Mouse (Mus musculus) MEL (cell line): ENCODE measurements around the gene Msi2.

ENCODE experiments used
- CTCF ChIP-seq, 3 experiments: IDR thresholded peaks in 2 of 3; conservative IDR thresholded peaks in 1 of 3; 2 replicates each; pipeline ENCODE4 v1.5.1; 2011 to 2012; ENCODE audit warnings: low read length in 3 of 3, low read depth in 2 of 3, mild to moderate bottlenecking in 2 of 3, improper control_type of control experiment in 1 of 3, inconsistent platforms in 1 of 3, mixed read lengths in 1 of 3, moderate library complexity in 1 of 3; ENCODE audit not compliant: control insufficient read depth in 1 of 3, insufficient read depth in 1 of 3, poor library complexity in 1 of 3, severe bottlenecking in 1 of 3
- EP300 ChIP-seq, 2 experiments: IDR thresholded peaks; 2 replicates each; pipeline ENCODE4 v1.6.1; 2011; ENCODE audit warnings: improper control_type of control experiment in 2 of 2, low read length in 2 of 2, low read depth in 1 of 2, mild to moderate bottlenecking in 1 of 2
- ETS1 ChIP-seq: IDR thresholded peaks from 2 replicates; pipeline ENCODE4 v1.6.1; 2012; ENCODE audit warnings: low read depth, mild to moderate bottlenecking, inconsistent platforms, low read length, improper control_type of control experiment, moderate library complexity
- MAFK ChIP-seq: IDR thresholded peaks from 2 replicates; pipeline ENCODE4 v1.6.1; 2011; ENCODE audit warnings: low read depth, mild to moderate bottlenecking, low read length, improper control_type of control experiment, borderline replicate concordance
- MAX ChIP-seq: IDR thresholded peaks from 2 replicates; pipeline ENCODE4 v1.6.1; 2011; ENCODE audit warnings: low read length, improper control_type of control experiment
- MXI1 ChIP-seq: IDR thresholded peaks from 2 replicates; pipeline ENCODE4 v1.6.1; 2011; ENCODE audit warnings: mild to moderate bottlenecking, low read depth, low read length, improper control_type of control experiment
- NELFE ChIP-seq: IDR thresholded peaks from 2 replicates; pipeline ENCODE4 v1.6.1; 2011; ENCODE audit warnings: low read depth, low read length, improper control_type of control experiment
- SMC3 ChIP-seq: IDR thresholded peaks from 2 replicates; pipeline ENCODE4 v1.6.1; 2011; ENCODE audit warnings: low read depth, low read length, improper control_type of control experiment
- TAL1 ChIP-seq: IDR thresholded peaks from 2 replicates; pipeline ENCODE4 v1.6.1; 2012; ENCODE audit warnings: mild to moderate bottlenecking, inconsistent platforms, low read length, moderate library complexity, mixed read lengths
- TBP ChIP-seq: IDR thresholded peaks from 2 replicates; pipeline ENCODE4 v1.8.0; 2011; ENCODE audit warnings: low read depth, low read length, improper control_type of control experiment
- USF1 ChIP-seq: IDR thresholded peaks from 2 replicates; pipeline ENCODE4 v1.6.1; 2014; ENCODE audit warnings: low read depth, mild to moderate bottlenecking, inconsistent platforms, low read length, improper control_type of control experiment, moderate library complexity
- ZC3H11A ChIP-seq: IDR thresholded peaks from 2 replicates; pipeline ENCODE4 v1.6.1; 2012; ENCODE audit warnings: low read depth, mild to moderate bottlenecking, inconsistent platforms, low read length, improper control_type of control experiment

- TF ChIP-seq CTCF (IDR thresholded peaks at IDR 0.05 in 2 of 3, conservative IDR thresholded peaks at IDR 0.05 in 1 of 3; ENCODE audit: control insufficient read depth in 1 of 3, insufficient read depth in 1 of 3, low read depth in 2 of 3, low read length in 3 of 3, poor library complexity in 1 of 3, severe bottlenecking in 1 of 3) (no peak), EP300 (IDR thresholded peaks at IDR 0.05; ENCODE audit: low read depth in 1 of 2, low read length in 2 of 2) (no peak), ETS1 (no peak), MXI1 (no peak), TBP (no peak), MAFK (no peak), NELFE (no peak), TAL1 (no peak), MAX (no peak), SMC3 (no peak), ZC3H11A (no peak), USF1 (no peak)
These were observed 124.3 kb downstream of the Msi2 start for GRCm38 (mm10) chr11:88594010-88594409.
